11 mouse cellular contexts compared by ENCODE assay signal in genomic region chr13:103430589-103430988, GRCm38 (mm10).
DNase-seq lines count a peak whose midpoint lies in the region; ATAC-seq lines count a peak whose summit lies in the region.
"Had no signal": no experiment of that assay in that cellular context is flagged by ENCODE, and none has a peak within 500 bp of the region (broad histone marks: within the 10 kb centered on the region; RNA-seq: fewer than 3 reads in every experiment).

No protein-coding gene starts in this region.

- no peak for ATAC-seq in granulocyte monocyte progenitor cell, adult 5-6 weeks (replicated peaks; ENCODE audit: poor library complexity, severe bottlenecking)
- ATAC-seq: CD4-positive, CD25-positive, alpha-beta regulatory T cell, adult 4 months; midbrain, embryonic 15.5 days had no signal

- peak; percentile 89 for DNase-seq in heart, adult 11 months
- DNase-seq in heart, postnatal 36 days: no peak
- peak; percentile 29 for DNase-seq in right cerebral cortex, adult 18-20 months
- no peak for DNase-seq in right cerebral cortex, postnatal 4 days
- DNase-seq in layer of hippocampus, adult 8-10 months (ENCODE audit: low spot score in 2 of 2): peak; percentile 28 to 34
- peak; percentile 25 to 39 for DNase-seq in right cerebral cortex, postnatal 36 days (ENCODE audit: low spot score in 2 of 2)
- DNase-seq in adrenal gland, postnatal 4 days (ENCODE audit: low spot score in 2 of 2): no peak
- DNase-seq: lung, postnatal 4 days had no signal

- intact Hi-C loops in heart, postnatal 36 days (cut with DNase I): no loop called here

Comparison
In these comparisons a context has a peak if more than half of its experiments do, and no peak if none do; other contexts are left out.
1. DNase-seq: peak in heart, adult 11 months (single experiment), right cerebral cortex, adult 18-20 months (single experiment), layer of hippocampus, adult 8-10 months (2 of 2) and right cerebral cortex, postnatal 36 days (2 of 2); none in heart, postnatal 36 days (0 of 2), right cerebral cortex, postnatal 4 days (single experiment) and adrenal gland, postnatal 4 days (0 of 2).